Mouse (Mus musculus) adrenal gland, postnatal 10 days (tissue): ENCODE results near the gene Tmprss5. TPM values are rescaled to one million over a fixed set of nuclear protein-coding genes. Genes with fewer than 3 reads are reported as not detected.

ENCODE experiments used
- DNase-seq: peaks from one replicate; pipeline ENCODE4 v3.0.0; 2021; ENCODE audit warnings: mixed read lengths
- long read RNA-seq, 2 experiments: library from polyadenylated mRNA; stranded (forward); transcript quantifications; one replicate each; pipeline ENCODE4 v2.0.0; 2021
- total RNA-seq, 2 experiments: library from RNA; stranded (reverse); gene quantifications; 2 replicates each; pipeline ENCODE4 v1.2.3; 2021

Tmprss5 gene
- total RNA-seq: 1 to 10 TPM in 1 of 2 experiments, under 1 TPM in 1; 0.48 to 1.4 TPM
- long read RNA-seq, experiment 1, partial matches to known transcripts: 2 of 2 reads
- long read RNA-seq, experiment 1, other reads (novel, unspliced or antisense): 0 of 2 reads
- long read RNA-seq, experiment 2, partial matches to known transcripts: 0 of 4 reads
- long read RNA-seq, experiment 2, other reads (novel, unspliced or antisense): 3 of 4 reads

- no peak for DNase-seq
These were observed at the start of gene Tmprss5 for GRCm38 (mm10) chr9:49081107-49081506. TSS of gene Tmprss5 (plus strand) at chr9:49081260.

GRCm38 (mm10) chr9:49034764-49035163 lies 46.3 kb upstream of the Tmprss5 start:
- DNase-seq: peak; percentile 11

- DNase-seq: no peak
These were observed 30.2 kb upstream of the Tmprss5 start for GRCm38 (mm10) chr9:49050901-49051300.

DNA sequence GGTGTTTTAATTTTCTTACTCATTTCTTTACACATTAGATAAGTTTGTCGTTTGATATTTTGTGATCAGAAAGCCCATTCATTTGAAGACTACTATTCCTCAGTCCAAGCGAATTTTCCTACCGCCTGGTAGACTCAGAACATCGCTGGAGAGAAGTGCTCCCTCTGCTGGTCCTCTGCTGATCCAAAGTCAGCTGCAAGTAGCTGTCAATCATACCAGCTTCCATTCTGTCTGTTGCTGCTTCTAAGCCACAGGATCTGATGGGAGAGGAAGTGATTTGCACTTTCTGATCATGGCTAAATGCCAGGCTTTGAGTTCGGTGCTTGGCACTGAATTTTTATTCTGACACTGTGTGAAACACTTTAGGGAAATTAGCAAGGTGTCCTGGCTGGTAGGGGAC lies 29.7 kb upstream of the Tmprss5 start:
- peak; percentile 74 for DNase-seq

GRCm38 (mm10) chr9:49054028-49054427 lies 27.0 kb upstream of the Tmprss5 start:
- DNase-seq: no peak

GRCm38 (mm10) chr9:49055333-49056205 lies 25.5 kb upstream of the Tmprss5 start, which contains the start of gene Zw10:
TSS of gene Zw10 (plus strand) at chr9:49055613.
- peak; percentile 96 for DNase-seq

DNA sequence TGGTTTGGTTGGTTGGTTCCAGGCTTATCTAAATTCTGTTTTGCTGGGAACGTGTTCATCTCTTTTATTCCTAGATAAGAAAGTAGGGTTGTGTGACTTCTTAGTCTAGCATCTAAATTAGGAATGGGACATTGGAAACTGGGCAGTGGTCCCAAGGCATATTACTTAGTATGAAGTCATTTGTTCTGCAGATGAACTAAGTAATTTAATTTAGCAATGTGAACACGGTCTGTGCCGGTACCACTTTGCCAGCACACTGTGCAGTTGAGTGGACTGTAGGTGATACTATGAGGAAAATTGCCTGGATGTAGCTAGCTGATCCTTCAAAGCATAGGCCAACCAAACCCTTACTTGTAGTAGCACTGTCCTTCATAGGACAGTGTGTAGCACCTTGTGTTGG lies 4.2 kb upstream of the Tmprss5 start:
- no peak for DNase-seq

GRCm38 (mm10) chr9:49081561-49081960 lies 501 bp downstream of the Tmprss5 start:
- DNase-seq: peak; percentile 85

GRCm38 (mm10) chr9:49087317-49087716 lies 6.3 kb downstream of the Tmprss5 start:
- no peak for DNase-seq

DNA sequence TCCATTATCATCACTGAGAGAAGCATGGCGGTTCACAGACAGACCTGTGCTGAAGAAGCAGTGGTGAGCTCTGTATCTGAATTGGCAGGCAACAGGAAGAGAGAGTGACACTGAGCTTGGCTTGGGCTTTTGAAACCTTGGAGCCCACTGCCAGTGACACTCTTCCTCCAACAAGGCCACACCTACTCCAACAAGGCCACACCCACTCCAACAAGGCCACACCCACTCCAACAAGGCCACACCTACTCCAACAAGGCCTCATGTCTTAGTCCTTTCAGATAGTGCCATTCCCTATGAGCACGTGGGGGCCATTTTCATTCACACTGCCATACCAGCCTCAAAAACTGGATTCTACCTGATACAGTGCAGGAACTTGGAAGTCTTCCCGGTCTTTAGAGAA lies 17.8 kb downstream of the Tmprss5 start:
- no peak for DNase-seq

DNA sequence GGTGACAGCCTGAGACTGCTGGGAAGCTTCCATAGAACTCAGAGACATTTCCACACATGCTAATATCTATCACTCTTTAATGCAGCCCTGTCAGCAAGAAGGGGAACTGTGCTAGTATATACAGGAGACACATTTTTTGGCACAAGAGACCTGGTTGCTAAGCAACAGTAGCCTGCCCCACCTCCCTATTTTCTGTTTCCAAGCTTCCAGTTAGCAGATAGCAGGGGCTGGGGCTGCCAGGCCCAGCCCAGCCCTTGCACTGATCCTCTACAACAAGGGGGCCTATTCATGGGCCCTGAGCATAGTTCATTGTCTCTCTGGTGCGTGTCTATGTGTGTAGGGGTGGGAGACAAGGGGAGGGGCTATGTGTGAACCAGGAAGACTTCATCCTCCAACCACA lies 21.3 kb downstream of the Tmprss5 start:
- DNase-seq: no peak

DNA sequence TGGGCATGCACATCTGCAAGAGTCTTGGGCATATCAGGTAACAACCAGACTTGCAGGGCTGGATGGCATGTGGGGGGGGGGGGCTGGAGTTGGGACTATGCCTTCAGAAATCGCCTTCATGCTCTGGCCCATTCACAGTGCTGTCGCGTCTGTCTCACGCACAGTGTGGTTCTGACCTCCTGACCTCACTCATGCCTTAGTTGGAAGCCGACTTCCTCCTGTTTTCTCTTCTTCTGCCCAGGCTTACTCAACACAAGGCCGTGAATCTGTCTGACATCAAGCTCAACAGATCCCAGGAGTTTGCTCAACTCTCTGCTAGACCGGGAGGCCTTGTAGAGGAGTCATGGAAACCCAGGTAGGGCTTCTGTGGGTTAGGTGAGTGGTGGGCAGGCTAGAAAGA lies 28.0 kb downstream of the Tmprss5 start:
- no peak for DNase-seq

- DNase-seq: no peak
These were observed 29.6 kb downstream of the Tmprss5 start for GRCm38 (mm10) chr9:49110476-49111220.

GRCm38 (mm10) chr9:49111296-49111695 lies 30.2 kb downstream of the Tmprss5 start:
- no peak for DNase-seq

DNA sequence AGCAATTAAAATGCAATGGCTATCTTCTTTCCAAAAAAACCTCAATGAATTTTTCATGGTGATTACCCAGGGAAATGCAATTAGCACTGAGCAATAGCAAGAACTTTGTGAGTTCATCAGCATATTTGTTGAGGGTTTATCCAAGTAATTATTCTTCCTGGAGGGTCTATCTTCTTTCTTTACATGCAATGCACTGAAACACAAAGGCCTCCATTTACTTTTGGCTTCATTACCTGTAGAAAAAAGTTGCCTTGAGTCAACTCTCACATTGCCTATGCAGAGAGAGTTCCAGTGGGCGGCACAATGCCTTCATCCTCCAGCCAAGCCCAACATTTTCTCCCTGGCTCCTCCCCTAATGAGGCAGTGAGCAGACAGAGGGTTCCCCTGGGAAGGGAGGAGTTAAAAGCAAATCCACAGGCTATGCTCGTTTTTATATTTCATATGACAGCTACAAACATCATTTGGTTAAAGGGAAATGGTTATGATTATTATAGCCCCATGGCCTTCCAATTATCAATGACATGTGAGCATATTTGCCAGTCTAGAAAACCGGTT lies 37.3 kb downstream of the Tmprss5 start:
- no peak for DNase-seq

- no peak for DNase-seq
These were observed 38.7 kb downstream of the Tmprss5 start for GRCm38 (mm10) chr9:49119759-49120158.

- no peak for DNase-seq
These were observed 44.6 kb downstream of the Tmprss5 start for GRCm38 (mm10) chr9:49125706-49126105.

- no peak for DNase-seq
These were observed 49.5 kb downstream of the Tmprss5 start for GRCm38 (mm10) chr9:49130514-49131010.

- DNase-seq: no peak
These were observed 62.8 kb downstream of the Tmprss5 start for GRCm38 (mm10) chr9:49143841-49144240.

- DNase-seq: no peak
These were observed 64.7 kb downstream of the Tmprss5 start for GRCm38 (mm10) chr9:49145776-49146175.

DNA sequence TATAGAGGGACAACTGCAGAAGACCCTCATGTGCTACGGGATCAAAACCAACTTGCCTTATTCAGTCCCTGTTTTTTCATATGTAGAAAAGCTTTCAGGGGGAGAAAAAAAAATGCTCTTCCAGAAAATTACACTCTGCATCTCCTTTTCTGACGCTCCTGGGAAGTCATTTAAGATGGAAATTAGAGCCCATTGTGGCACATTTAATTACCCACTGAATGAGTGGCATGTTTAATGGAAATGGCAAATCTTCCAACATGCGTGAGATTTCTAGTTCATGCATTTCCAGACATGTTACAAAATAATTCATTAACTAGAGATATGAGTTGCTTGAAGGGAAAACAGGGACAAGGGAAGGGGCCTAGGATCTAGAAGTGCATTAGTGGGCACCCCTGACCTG lies 66.0 kb downstream of the Tmprss5 start:
- no peak for DNase-seq
